Mouse (Mus musculus): Measurements from ENCODE around the gene Gm29094.
"Not testable (repeated sequence)": the region's sequence is repeated elsewhere in the genome, so short reads cannot be mapped to it uniquely, and the experiment has no call there.

GRCm38 (mm10) chr9:89179469-89179868, 19.7 kb upstream of the Gm29094 start:
- TF ChIP-seq HCFC1 (IDR thresholded peaks at IDR 0.05; ENCODE audit: borderline replicate concordance, insufficient read depth, low read length); ZNF384 (IDR thresholded peaks at IDR 0.05; ENCODE audit: low read depth, low read length); CHD2 (IDR thresholded peaks at IDR 0.05; ENCODE audit: low read depth, low read length); ZC3H11A (IDR thresholded peaks at IDR 0.05; ENCODE audit: borderline replicate concordance, low read depth, low read length); MAFK (IDR thresholded peaks at IDR 0.05; ENCODE audit: insufficient read depth, low read depth, low read length): not testable (repeated sequence)
